Mouse (Mus musculus) neural tube, embryonic 14.5 days (tissue): Measurements from ENCODE around the gene Ppp1ca. TPM values are rescaled to one million over a fixed set of nuclear protein-coding genes. Genes with fewer than 3 reads are reported as not detected.
A peak's percentile ranks its signal among the peaks of the same experiment; 100 is the strongest.

ENCODE experiments used
- ATAC-seq: fragments of 200-750 bp; cut with Nextera tagmentation; 2 replicates; pipeline ENCODE4 v1.8.0; 2017; ENCODE audit warnings: low read depth, mild to moderate bottlenecking, moderate TSS enrichment, moderate library complexity
- H3K27ac ChIP-seq: fragments of 300-500 bp; sonication (generic); 2 replicates; pipeline ENCODE4 v1.5.1; 2014; ENCODE audit warnings: low read depth, mild to moderate bottlenecking, control low read depth, low read length, moderate library complexity, mixed read lengths
- H3K27me3 ChIP-seq: fragments of 300-500 bp; sonication (generic); 2 replicates; pipeline ENCODE4 v1.6.1; 2014; ENCODE audit warnings: low read length; ENCODE audit not compliant: control insufficient read depth, insufficient read depth
- H3K36me3 ChIP-seq: fragments of 300-500 bp; sonication (generic); 2 replicates; pipeline ENCODE4 v1.6.1; 2014; ENCODE audit warnings: low read length, mixed read lengths; ENCODE audit not compliant: control insufficient read depth, insufficient read depth
- H3K4me1 ChIP-seq: fragments of 300-500 bp; sonication (generic); 2 replicates; pipeline ENCODE4 v1.6.1; 2014; ENCODE audit warnings: low read length; ENCODE audit not compliant: control insufficient read depth, insufficient read depth
- H3K4me2 ChIP-seq: fragments of 300-500 bp; sonication (generic); 2 replicates; pipeline ENCODE4 v1.6.1; 2014; ENCODE audit warnings: mild to moderate bottlenecking, low read depth, low read length, control low read depth
- H3K4me3 ChIP-seq: fragments of 300-500 bp; sonication (generic); 2 replicates; pipeline ENCODE4 v1.5.1; 2014; ENCODE audit warnings: low read depth, low read length, control low read depth, mixed read lengths
- H3K9ac ChIP-seq: fragments of 300-500 bp; sonication (generic); replicated peaks from 2 replicates; pipeline ENCODE4 v1.6.1; 2014; ENCODE audit warnings: low read depth, mild to moderate bottlenecking, control low read depth, low read length, mixed read lengths
- H3K9me3 ChIP-seq: fragments of 300-500 bp; sonication (generic); 2 replicates; pipeline ENCODE4 v1.6.1; 2016; ENCODE audit warnings: low read length; ENCODE audit not compliant: control insufficient read depth
- WGBS: fragments of 180-500 bp; shearing (Covaris S2); extraction: QIAGEN DNeasy Blood & Tissue Kit; methylation state at CpG from one replicate; pipeline ENCODE4 v1.1.7; 2014; 5-methylcytosine and 5-hydroxymethylcytosine counted together
- polyA plus RNA-seq: library from polyadenylated mRNA; unstranded; fragments of >200 nt; fragmentation: Nextera tagmentation; extraction: Ambion mirVana; gene quantifications from 2 replicates; pipeline ENCODE4 v1.2.1, GENCODE M21; 2014

Gene Ppp1ca
- polyA plus RNA-seq, 1 experiment from 2014 or later = 574 TPM

DNA sequence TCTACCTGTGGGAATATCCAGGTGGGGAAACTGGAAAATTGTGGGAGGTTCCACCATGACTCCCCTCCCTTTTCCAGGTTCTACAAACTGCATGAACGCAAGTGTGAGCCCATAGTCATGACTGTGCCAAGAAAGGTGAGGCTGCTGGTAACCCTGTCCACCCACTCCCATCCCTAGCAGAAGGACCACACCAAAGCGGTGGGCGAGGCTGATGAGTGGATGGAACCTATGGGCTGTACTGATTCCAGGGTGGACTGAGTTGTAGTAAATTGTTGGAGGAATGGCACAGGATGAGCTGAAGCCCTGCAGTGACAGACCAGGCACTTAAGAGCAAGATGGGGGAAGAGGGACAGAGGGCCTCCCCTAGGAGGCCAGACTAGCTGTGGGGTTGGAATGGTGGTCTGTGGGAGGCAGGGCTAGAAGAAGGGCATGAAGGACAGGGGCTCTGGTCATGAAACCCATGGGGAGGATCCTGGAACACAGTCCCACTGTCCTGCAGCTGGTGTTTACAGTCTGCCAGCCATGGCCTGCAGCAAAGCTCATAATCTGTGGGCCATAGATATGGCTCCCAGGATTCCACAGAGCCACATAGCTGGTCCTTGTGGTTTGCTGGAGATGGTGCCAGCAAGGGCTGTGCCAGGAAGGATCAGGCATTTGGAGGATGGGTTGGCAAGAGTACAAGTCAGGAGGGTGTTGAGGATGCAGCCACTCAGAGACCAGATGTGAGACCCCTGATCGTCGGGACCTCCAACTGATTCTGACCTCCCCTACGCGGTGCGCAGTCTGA, 39.2 kb upstream of the Ppp1ca start:
- H3K27ac ChIP-seq = no peak overlapping the region
- no peaks in the 10 kb centered on the region for H3K27me3 ChIP-seq
- no peak overlapping the region for H3K4me2 ChIP-seq
- H3K4me1 ChIP-seq = peaks cover 20% of the 10 kb centered on the region
- no peak overlapping the region for H3K9ac ChIP-seq
- H3K9me3 ChIP-seq = no peaks in the 10 kb centered on the region
- peaks cover 30% of the 10 kb centered on the region for H3K36me3 ChIP-seq
- H3K4me3 ChIP-seq = no peak overlapping the region
- no peak for ATAC-seq
- WGBS = 87% methylated on average over 8 of the region's 8 CpGs

GRCm38 (mm10) chr19:4153232-4153654, 38.6 kb upstream of the Ppp1ca start, which contains the start of gene Ptprcap:
Ptprcap (plus strand) TSS chr19:4153604.
- H3K9me3 ChIP-seq = no peaks in the 10 kb centered on the region
- H3K4me3 ChIP-seq = no peak within 1 kb of the TSS
- H3K36me3 ChIP-seq = peaks cover 36% of the 10 kb centered on the region
- no peaks in the 10 kb centered on the region for H3K27me3 ChIP-seq
- peaks cover 14% of the 10 kb centered on the region for H3K4me1 ChIP-seq
- H3K9ac ChIP-seq = no peak within 1 kb of the TSS
- no peak within 1 kb of the TSS for H3K4me2 ChIP-seq
- no peak within 1 kb of the TSS for H3K27ac ChIP-seq
- ATAC-seq = no peak
- WGBS = 84% methylated on average over 11 of the region's 11 CpGs

DNA sequence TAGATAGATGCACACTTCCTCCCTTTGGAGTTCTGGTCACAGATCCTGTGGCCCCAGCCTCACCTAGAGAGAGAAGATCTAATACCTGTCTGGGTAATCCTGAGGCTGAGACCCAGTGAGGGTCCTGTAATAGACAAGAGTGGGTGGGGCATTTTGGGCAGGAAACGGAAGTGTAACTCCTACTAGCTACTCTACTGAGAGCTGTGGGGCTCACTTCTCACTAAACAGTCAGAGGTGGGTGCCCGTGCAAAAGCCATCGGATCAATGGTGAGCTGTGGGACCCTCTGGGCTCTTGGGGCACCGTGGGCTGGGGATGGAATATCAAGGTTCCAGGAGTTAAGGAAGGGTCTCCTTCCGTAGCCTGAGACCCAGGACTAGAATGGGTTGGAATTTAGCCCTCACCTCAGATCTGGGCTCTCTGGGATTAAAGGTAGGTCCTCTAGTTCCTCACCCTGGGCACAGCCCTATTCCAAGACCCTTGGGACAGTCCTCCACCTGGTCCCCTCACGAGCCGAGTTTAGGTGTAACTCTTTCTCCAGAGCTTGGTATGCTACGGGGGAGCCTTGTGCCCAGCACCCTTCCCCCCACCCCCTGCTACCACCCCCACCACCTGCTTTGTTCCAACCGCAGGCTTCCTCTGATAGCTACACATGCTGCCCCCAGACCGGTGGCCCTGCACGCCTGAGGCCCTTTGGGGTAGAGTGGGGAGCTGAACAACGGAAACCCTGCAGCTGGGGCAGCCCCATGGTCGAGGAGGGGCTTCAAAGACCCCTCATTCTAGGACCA, 37.2 kb upstream of the Ppp1ca start:
- Histone ChIP-seq H3K36me3 (peaks cover 50% of the 10 kb centered on the region), H3K9me3 (no peaks in the 10 kb centered on the region), H3K27ac (no peak overlapping the region), H3K27me3 (no peaks in the 10 kb centered on the region), H3K4me3 (no peak overlapping the region), H3K4me1 (peaks cover 5% of the 10 kb centered on the region), H3K9ac (no peak overlapping the region), H3K4me2 (no peak overlapping the region)
- ATAC-seq = no peak
- WGBS = 86% methylated on average over 13 of the region's 13 CpGs

DNA sequence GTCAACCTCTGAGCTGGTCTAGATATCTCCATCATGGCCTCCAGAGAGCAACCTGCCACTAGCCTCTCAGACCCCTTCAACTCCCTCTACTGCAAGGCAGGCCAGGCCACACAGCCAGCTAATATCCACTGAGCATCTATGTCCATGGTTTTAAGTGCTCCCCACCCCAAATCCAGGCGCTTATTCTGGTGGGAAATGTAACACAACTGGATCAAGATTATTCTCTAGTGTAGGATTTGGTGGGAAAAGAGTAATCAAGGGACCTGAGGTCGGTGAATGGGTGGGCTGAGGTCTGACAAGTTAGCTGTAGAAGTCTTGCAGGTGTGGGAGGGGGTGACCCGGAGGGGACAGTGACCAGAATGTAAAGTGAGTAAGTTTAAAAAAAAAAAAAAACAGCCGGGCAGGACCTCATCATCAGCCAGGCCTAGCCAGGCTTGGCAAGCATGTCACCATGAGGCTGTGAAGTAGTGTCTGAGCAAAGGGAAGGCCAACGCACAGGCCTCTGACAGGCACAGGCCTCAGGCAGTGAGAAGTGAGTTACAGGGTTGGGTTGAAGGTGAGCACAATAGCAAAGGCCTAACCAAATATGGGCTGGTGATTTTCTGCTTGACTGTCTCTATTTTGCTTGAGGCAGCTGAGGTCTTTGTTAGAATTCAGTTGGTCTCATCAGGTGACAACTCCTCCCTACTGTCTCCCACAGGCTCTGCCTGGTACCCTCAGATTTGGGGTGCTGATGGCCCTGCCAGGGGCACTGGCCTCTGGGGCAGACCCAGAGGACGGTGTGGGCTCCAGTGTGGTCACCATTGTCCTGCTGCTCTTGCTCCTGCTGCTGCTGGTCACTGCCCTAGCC, 36.4 kb upstream of the Ppp1ca start:
- WGBS = 67% methylated on average over 6 of the region's 6 CpGs
- peaks cover 49% of the 10 kb centered on the region for H3K36me3 ChIP-seq

GRCm38 (mm10) chr19:4156073-4156579, 35.7 kb upstream of the Ppp1ca start:
- Histone ChIP-seq H3K36me3 (peaks cover 45% of the 10 kb centered on the region), H3K4me2 (no peak overlapping the region), H3K9ac (no peak overlapping the region), H3K27me3 (no peaks in the 10 kb centered on the region), H3K4me3 (no peak overlapping the region), H3K4me1 (no peaks in the 10 kb centered on the region), H3K9me3 (no peaks in the 10 kb centered on the region), H3K27ac (no peak overlapping the region)
- WGBS = 64% methylated on average over 20 of the region's 20 CpGs
- ATAC-seq = no peak

More for the DNA sequence above, 36.4 kb upstream of the Ppp1ca start:
- H3K27ac ChIP-seq = no peak overlapping the region
- no peak overlapping the region for H3K4me2 ChIP-seq
- ATAC-seq = no peak
- no peak overlapping the region for H3K4me3 ChIP-seq
- H3K27me3 ChIP-seq = no peaks in the 10 kb centered on the region
- H3K4me1 ChIP-seq = no peaks in the 10 kb centered on the region
- no peak overlapping the region for H3K9ac ChIP-seq
- H3K9me3 ChIP-seq = no peaks in the 10 kb centered on the region

- Histone ChIP-seq H3K4me3 (no peak overlapping the region), H3K4me2 (no peak overlapping the region), H3K9me3 (no peaks in the 10 kb centered on the region), H3K27me3 (no peaks in the 10 kb centered on the region), H3K36me3 (peaks cover 45% of the 10 kb centered on the region), H3K9ac (no peak overlapping the region), H3K4me1 (no peaks in the 10 kb centered on the region), H3K27ac (no peak overlapping the region)
- 91% methylated on average over 12 of the region's 12 CpGs for WGBS
- ATAC-seq = no peak
These were observed 35.1 kb upstream of the Ppp1ca start for GRCm38 (mm10) chr19:4156771-4157170.

DNA sequence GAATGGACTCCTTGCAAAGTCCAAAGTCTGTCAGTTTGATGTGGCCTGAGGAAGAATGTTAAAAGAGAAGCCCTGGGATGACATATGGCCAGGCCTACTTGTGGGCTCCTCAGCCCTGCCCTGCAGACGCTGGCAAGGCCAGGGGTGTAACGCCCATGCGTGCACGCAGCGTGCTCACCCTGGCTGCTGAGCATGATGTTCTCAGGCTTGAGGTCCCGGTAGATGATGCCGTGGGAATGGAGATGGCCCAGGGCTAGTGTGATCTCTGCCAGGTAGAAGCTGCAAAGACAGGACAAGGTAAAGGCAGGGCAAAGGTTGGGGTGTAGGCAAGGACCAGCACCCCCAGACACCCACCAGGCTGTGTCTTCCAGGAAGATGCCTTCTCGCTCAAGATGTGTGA, 32.8 kb upstream of the Ppp1ca start:
- Histone ChIP-seq H3K36me3 (peaks cover 45% of the 10 kb centered on the region), H3K4me2 (no peak overlapping the region), H3K9me3 (no peaks in the 10 kb centered on the region), H3K4me1 (peaks cover 10% of the 10 kb centered on the region), H3K27me3 (no peaks in the 10 kb centered on the region), H3K9ac (no peak overlapping the region), H3K27ac (no peak overlapping the region), H3K4me3 (no peak overlapping the region)
- no peak for ATAC-seq
- 94% methylated on average over 8 of the region's 8 CpGs for WGBS

DNA sequence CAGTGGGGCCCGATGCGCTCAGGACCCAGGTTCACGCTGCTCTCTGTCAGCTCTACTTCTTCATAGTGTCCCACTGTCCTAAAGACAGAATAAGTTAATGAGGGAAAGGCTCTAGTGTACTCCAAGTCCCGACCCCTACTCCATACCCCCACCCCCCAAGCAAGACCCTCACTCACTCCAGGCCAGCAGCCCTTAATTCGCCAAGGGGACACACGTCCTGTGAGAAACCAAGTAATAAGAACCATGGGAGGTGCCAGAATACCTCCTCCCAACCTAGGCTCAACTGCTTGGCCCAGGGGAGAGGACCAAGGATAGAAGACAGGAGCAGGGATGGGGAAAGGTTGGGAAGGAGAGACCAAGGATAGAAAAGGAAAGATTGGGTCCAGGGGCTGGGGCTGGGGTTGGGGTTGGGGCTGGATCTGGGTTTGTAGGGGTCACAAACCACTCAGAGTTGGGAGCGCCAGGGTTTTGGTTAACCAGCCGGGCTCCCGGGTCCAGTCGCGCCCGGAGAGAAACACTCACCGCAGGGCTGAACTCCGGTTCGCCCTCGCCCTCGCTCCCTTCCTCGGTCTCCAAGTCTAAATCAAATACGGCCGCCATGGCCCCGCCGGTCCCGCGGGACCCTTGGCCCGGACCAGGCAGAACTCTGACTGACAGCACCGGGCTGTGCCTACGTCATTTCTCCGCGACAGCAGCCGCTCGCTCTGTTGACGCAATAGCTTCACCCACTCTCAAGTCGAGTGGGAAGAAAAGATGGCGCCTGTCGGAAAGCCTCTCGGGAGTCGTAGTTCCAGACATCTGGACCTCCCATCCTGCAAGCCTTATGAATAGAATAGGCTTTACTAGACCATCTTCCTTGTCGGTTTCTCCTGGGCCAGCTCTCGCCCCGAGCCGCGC, 29.0 kb upstream of the Ppp1ca start, which contains the start of gene Rps6kb2:
Rps6kb2 (minus strand) TSS at position 709 of the 897 bp plus-strand sequence.
- peaks cover 10% of the 10 kb centered on the region for H3K4me1 ChIP-seq
- 7% methylated on average over 41 of the region's 42 CpGs for WGBS
- peak; percentile 87 for ATAC-seq
- H3K36me3 ChIP-seq = peaks cover 24% of the 10 kb centered on the region
- peak within 1 kb of the TSS; percentile 54 for H3K9ac ChIP-seq
- no peaks in the 10 kb centered on the region for H3K27me3 ChIP-seq
- peak within 1 kb of the TSS; percentile 56 for H3K4me3 ChIP-seq
- no peaks in the 10 kb centered on the region for H3K9me3 ChIP-seq
- peak within 1 kb of the TSS; percentile 90 for H3K27ac ChIP-seq
- H3K4me2 ChIP-seq = peak within 1 kb of the TSS; percentile 63
